Mouse (Mus musculus) 3134 (cell line): ENCODE data around the gene Ttk.

ENCODE experiments used
- DNase-seq: peaks from one replicate; pipeline ENCODE4 v3.0.0-alpha.2; 2011; ENCODE audit warnings: low spot score; ENCODE audit not compliant: insufficient read length; ENCODE audit errors: extremely low read depth

Ttk gene

GRCm38 (mm10) chr9:83893073-83893472 is 58.6 kb downstream of the Ttk start:
- DNase-seq = no peak

GRCm38 (mm10) chr9:83893767-83894330 is 59.4 kb downstream of the Ttk start:
- DNase-seq = peak; percentile 21

- no peak for DNase-seq
Measured at GRCm38 (mm10) chr9:83902086-83902485, 67.6 kb downstream of the Ttk start.

- no peak for DNase-seq
Measured at GRCm38 (mm10) chr9:83905820-83906219, 71.3 kb downstream of the Ttk start.

- no peak for DNase-seq
Measured at GRCm38 (mm10) chr9:83907017-83907416, 72.5 kb downstream of the Ttk start.

GRCm38 (mm10) chr9:83909836-83910235 is 75.3 kb downstream of the Ttk start:
- no peak for DNase-seq

GRCm38 (mm10) chr9:83910926-83911325 is 76.4 kb downstream of the Ttk start:
- DNase-seq = no peak
